Mouse (Mus musculus) midbrain, embryonic 14.5 days (tissue): ENCODE results near the gene Arsb. TPM values are rescaled to one million over a fixed set of nuclear protein-coding genes. Genes with fewer than 3 reads are reported as not detected.
A peak's percentile ranks its signal among the peaks of the same experiment; 100 is the strongest.

Source experiments
- ATAC-seq: fragments of 200-750 bp; cut with Nextera tagmentation; 2 replicates; pipeline ENCODE4 v1.8.0; 2017; ENCODE audit warnings: moderate number of reproducible peaks, moderate library complexity; ENCODE audit not compliant: low FRiP score, low TSS enrichment
- DNase-seq: peaks from one replicate; pipeline ENCODE4 v3.0.0-alpha.2; 2015
- H3K27ac ChIP-seq: fragments of 300-500 bp; sonication (generic); replicated peaks from 2 replicates; pipeline ENCODE4 v1.5.1; 2014; ENCODE audit warnings: mild to moderate bottlenecking, low read depth, low read length, moderate library complexity
- H3K27me3 ChIP-seq: fragments of 300-500 bp; sonication (generic); 2 replicates; pipeline ENCODE4 v1.6.1; 2014; ENCODE audit warnings: low read length, control low read depth, mixed read lengths; ENCODE audit not compliant: control insufficient read depth, insufficient read depth
- H3K36me3 ChIP-seq: fragments of 300-500 bp; sonication (generic); 2 replicates; pipeline ENCODE4 v1.6.1; 2014; ENCODE audit warnings: low read length, control low read depth; ENCODE audit not compliant: control insufficient read depth, insufficient read depth
- H3K4me1 ChIP-seq: fragments of 300-500 bp; sonication (generic); 2 replicates; pipeline ENCODE4 v1.6.1; 2014; ENCODE audit warnings: mild to moderate bottlenecking, antibody characterized with exemption, low read length, control low read depth; ENCODE audit not compliant: control insufficient read depth, insufficient read depth
- H3K4me2 ChIP-seq: fragments of 300-500 bp; sonication (generic); 2 replicates; pipeline ENCODE4 v1.6.1; 2014; ENCODE audit warnings: mild to moderate bottlenecking, low read length, moderate library complexity
- H3K4me3 ChIP-seq: fragments of 300-500 bp; sonication (generic); replicated peaks from 2 replicates; pipeline ENCODE4 v1.5.1; 2014; ENCODE audit warnings: low read depth, low read length
- H3K9ac ChIP-seq: fragments of 300-500 bp; sonication (generic); replicated peaks from 2 replicates; pipeline ENCODE4 v1.6.1; 2014; ENCODE audit warnings: mild to moderate bottlenecking, low read length, moderate library complexity
- H3K9me3 ChIP-seq: fragments of 300-500 bp; sonication (generic); 2 replicates; pipeline ENCODE4 v1.6.1; 2016; ENCODE audit warnings: low read length, control low read depth, mixed read lengths; ENCODE audit not compliant: control insufficient read depth
- WGBS: fragments of 180-500 bp; shearing (Covaris S2); extraction: QIAGEN DNeasy Blood & Tissue Kit; methylation state at CpG from one replicate; pipeline ENCODE4 v1.1.7; 2014; 5-methylcytosine and 5-hydroxymethylcytosine counted together
- polyA plus RNA-seq: library from polyadenylated mRNA; unstranded; fragments of >200 nt; fragmentation: Nextera tagmentation; extraction: Ambion mirVana; gene quantifications from 2 replicates; pipeline ENCODE4 v1.2.1, GENCODE M21; 2014

Arsb gene
- polyA plus RNA-seq, 1 experiment from 2014 or later, result 12.7 TPM

- Histone ChIP-seq H3K4me2 (no peak overlapping the region), H3K27ac (no peak overlapping the region), H3K9me3 (no peaks in the 10 kb centered on the region), H3K4me3 (no peak overlapping the region), H3K4me1 (no peaks in the 10 kb centered on the region), H3K27me3 (no peaks in the 10 kb centered on the region), H3K9ac (no peak overlapping the region), H3K36me3 (no peaks in the 10 kb centered on the region)
- ATAC-seq, result no peak
- DNase-seq, result no peak
- WGBS, result 70% methylated on average over 6 of the region's 6 CpGs
Observed at GRCm38 (mm10) chr13:93951555-93951954, 180.1 kb downstream of the Arsb start.

- no peak overlapping the region for H3K4me2 ChIP-seq
- DNase-seq, result no peak
- no peak overlapping the region for H3K27ac ChIP-seq
- no peak overlapping the region for H3K4me3 ChIP-seq
- no peaks in the 10 kb centered on the region for H3K9me3 ChIP-seq
- no peak overlapping the region for H3K9ac ChIP-seq
- no peaks in the 10 kb centered on the region for H3K4me1 ChIP-seq
- no peaks in the 10 kb centered on the region for H3K27me3 ChIP-seq
- ATAC-seq, result no peak
- H3K36me3 ChIP-seq, result no peaks in the 10 kb centered on the region
- WGBS, result 93% methylated on average over 4 of the region's 4 CpGs
Observed at GRCm38 (mm10) chr13:93952466-93952865, 181.0 kb downstream of the Arsb start.

GRCm38 (mm10) chr13:93957907-93958306 is 186.5 kb downstream of the Arsb start:
- H3K4me1 ChIP-seq, result no peaks in the 10 kb centered on the region
- H3K27me3 ChIP-seq, result no peaks in the 10 kb centered on the region
- WGBS, result 91% methylated on average over 8 of the region's 8 CpGs
- H3K36me3 ChIP-seq, result no peaks in the 10 kb centered on the region
- H3K4me2 ChIP-seq, result no peak overlapping the region
- no peak overlapping the region for H3K9ac ChIP-seq
- DNase-seq, result no peak
- H3K9me3 ChIP-seq, result no peaks in the 10 kb centered on the region
- no peak overlapping the region for H3K4me3 ChIP-seq
- no peak overlapping the region for H3K27ac ChIP-seq
- no peak for ATAC-seq

- Histone ChIP-seq H3K9ac (no peak overlapping the region), H3K4me1 (peaks cover 7% of the 10 kb centered on the region; the same call in 1 of the 2 replicates), H3K27ac (no peak overlapping the region), H3K4me3 (no peak overlapping the region), H3K9me3 (no peaks in the 10 kb centered on the region), H3K36me3 (no peaks in the 10 kb centered on the region), H3K27me3 (no peaks in the 10 kb centered on the region), H3K4me2 (no peak overlapping the region)
- DNase-seq, result no peak
- ATAC-seq, result no peak
Observed at GRCm38 (mm10) chr13:93966271-93966670, 194.8 kb downstream of the Arsb start.

- 20% methylated on average over 9 of the region's 9 CpGs for WGBS
- no peak overlapping the region for H3K27ac ChIP-seq
- no peak for ATAC-seq
Observed at GRCm38 (mm10) chr13:93967138-93967537, 195.7 kb downstream of the Arsb start.

GRCm38 (mm10) chr13:93970115-93970514 is 198.7 kb downstream of the Arsb start:
- H3K4me3 ChIP-seq, result no peak overlapping the region
- no peak overlapping the region for H3K9ac ChIP-seq
- no peaks in the 10 kb centered on the region for H3K9me3 ChIP-seq
- 95% methylated on average over 5 of the region's 5 CpGs for WGBS
- ATAC-seq (no peak), DNase-seq (no peak)
- no peak overlapping the region for H3K27ac ChIP-seq
- H3K36me3 ChIP-seq, result no peaks in the 10 kb centered on the region
- no peak overlapping the region for H3K4me2 ChIP-seq
- H3K27me3 ChIP-seq, result no peaks in the 10 kb centered on the region
- H3K4me1 ChIP-seq, result peaks cover 7% of the 10 kb centered on the region; the same call in 1 of the 2 replicates

More at GRCm38 (mm10) chr13:93967138-93967537, 195.7 kb downstream of the Arsb start:
- Histone ChIP-seq H3K4me1 (peaks cover 7% of the 10 kb centered on the region; the same call in 1 of the 2 replicates), H3K4me3 (no peak overlapping the region), H3K9ac (no peak overlapping the region), H3K36me3 (no peaks in the 10 kb centered on the region), H3K9me3 (no peaks in the 10 kb centered on the region), H3K27me3 (no peaks in the 10 kb centered on the region), H3K4me2 (no peak overlapping the region)
- DNase-seq, result peak; percentile 52

- H3K4me1 ChIP-seq, result no peaks in the 10 kb centered on the region
- 82% methylated on average over 3 of the region's 3 CpGs for WGBS
Observed at GRCm38 (mm10) chr13:93972423-93972822, 201.0 kb downstream of the Arsb start.

GRCm38 (mm10) chr13:93975668-93976067 is 204.2 kb downstream of the Arsb start:
- Histone ChIP-seq H3K9ac (no peak overlapping the region), H3K4me2 (no peak overlapping the region), H3K4me3 (no peak overlapping the region), H3K27me3 (no peaks in the 10 kb centered on the region), H3K36me3 (no peaks in the 10 kb centered on the region), H3K9me3 (no peaks in the 10 kb centered on the region), H3K27ac (no peak overlapping the region), H3K4me1 (no peaks in the 10 kb centered on the region)
- ATAC-seq, result no peak
- 75% methylated on average over 5 of the region's 5 CpGs for WGBS
- DNase-seq, result no peak

More at GRCm38 (mm10) chr13:93972423-93972822, 201.0 kb downstream of the Arsb start:
- H3K4me2 ChIP-seq, result no peak overlapping the region
- no peak overlapping the region for H3K27ac ChIP-seq
- H3K9me3 ChIP-seq, result no peaks in the 10 kb centered on the region
- H3K9ac ChIP-seq, result no peak overlapping the region
- no peaks in the 10 kb centered on the region for H3K36me3 ChIP-seq
- no peak for DNase-seq
- ATAC-seq, result no peak
- no peak overlapping the region for H3K4me3 ChIP-seq
- no peaks in the 10 kb centered on the region for H3K27me3 ChIP-seq

GRCm38 (mm10) chr13:93976897-93977530 is 205.6 kb downstream of the Arsb start:
- Histone ChIP-seq H3K27ac (no peak overlapping the region), H3K4me1 (no peaks in the 10 kb centered on the region), H3K4me2 (no peak overlapping the region), H3K9ac (no peak overlapping the region), H3K36me3 (no peaks in the 10 kb centered on the region), H3K27me3 (no peaks in the 10 kb centered on the region), H3K9me3 (no peaks in the 10 kb centered on the region), H3K4me3 (no peak overlapping the region)
- DNase-seq, result no peak
- WGBS, result 90% methylated on average over 10 of the region's 10 CpGs
- no peak for ATAC-seq
